Mouse (Mus musculus): ENCODE results near the gene Prdm15. TPM values are rescaled to one million over a fixed set of nuclear protein-coding genes. Genes with fewer than 3 reads are reported as not detected.

Gene Prdm15
- polyA plus RNA-seq, 1 experiment from 2014 or later: 10.4 TPM

DNA sequence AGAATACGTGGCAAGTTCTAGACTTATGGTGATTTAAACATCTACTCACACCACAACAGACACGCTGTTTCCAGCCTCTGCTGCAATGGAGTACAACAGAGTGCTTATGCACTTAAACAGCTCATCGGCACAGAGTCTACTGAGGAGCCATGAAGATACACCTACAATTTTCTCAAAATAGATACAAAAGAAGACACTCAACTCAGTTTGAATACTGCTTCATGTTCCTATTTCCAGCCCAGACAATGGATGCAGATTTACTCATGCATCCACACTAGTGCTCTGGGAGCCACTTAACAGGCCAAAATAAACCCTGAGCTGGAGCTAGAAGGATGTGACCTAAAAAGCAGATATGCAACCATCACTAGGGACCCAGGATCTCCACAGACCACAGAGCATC is 42.8 kb downstream of the Prdm15 start:
- H3K9me3 ChIP-seq: no peaks in the 10 kb centered on the region
- H3K4me1 ChIP-seq (replicated peaks): no peaks in the 10 kb centered on the region
- H3K4me2 ChIP-seq: no peak overlapping the region
- no peak overlapping the region for H3K4me3 ChIP-seq
- no peak for ATAC-seq (ENCODE audit: low FRiP score, low read depth)
- peaks cover 72% of the 10 kb centered on the region for H3K36me3 ChIP-seq
- no peak overlapping the region for H3K27ac ChIP-seq (replicated peaks)
- no peak overlapping the region for H3K9ac ChIP-seq
- no peaks in the 10 kb centered on the region for H3K27me3 ChIP-seq
- 95% methylated on average over 3 of the region's 3 CpGs for WGBS

DNA sequence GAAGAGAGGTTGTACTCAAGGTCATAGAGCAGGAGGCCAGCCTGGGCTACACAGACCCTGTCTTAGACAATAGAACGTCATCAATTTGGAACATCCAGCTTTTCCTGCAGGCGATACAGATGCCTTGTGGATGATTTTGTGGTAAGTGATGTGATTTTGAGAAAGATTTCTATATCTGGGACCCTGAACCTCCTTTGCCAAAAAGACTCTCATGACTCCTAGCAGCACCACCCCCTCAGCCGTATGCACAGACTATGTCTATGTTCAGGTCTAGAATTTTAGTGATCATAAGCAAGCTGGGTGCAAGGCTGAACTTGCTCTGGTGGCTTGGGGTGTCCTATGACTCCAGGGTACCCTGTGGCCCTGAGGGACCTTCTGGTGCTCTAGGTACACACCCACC is 46.0 kb downstream of the Prdm15 start:
- WGBS: 96% methylated on average over 3 of the region's 3 CpGs
- no peak overlapping the region for H3K9ac ChIP-seq

DNA sequence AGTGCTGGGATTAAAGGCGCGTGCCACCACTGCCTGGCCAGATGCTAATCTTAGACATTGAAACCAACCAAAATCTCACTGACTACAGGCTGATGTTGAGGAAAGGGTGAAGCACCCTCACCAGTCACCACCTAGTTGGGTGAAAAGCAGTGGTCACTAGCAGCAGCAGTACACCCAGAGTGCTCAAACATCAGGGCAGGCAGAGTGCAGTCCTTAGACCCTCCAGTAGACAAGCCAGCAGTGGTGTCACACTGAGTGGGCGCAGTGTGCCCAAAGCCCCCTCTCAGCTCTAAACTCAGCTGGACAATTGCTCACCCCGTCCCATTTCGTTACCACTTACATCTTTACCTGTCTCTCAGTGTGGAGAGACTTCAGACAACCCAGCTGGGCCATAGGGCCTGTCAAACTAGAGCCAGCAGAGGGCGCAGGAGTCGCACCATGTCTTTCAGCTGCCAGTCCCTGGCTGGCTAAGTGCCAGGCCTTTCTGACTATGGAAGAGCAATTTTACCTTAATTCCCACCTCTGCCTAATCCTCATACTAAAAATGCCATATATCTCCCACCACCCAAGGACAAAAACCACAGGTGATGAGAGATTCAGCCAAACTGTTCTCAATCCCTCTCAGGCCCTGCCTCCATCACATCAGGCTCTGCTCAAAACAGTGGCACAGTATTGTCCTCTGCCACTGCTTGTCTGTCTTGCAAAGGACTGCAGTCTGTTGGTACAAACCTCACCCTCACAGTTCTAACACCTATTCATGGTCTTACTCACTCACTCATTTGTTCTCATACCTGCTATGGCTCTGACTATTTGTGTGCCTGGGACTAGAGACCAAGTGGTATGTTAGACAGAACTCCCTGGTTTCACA is 46.7 kb downstream of the Prdm15 start:
- Histone ChIP-seq H3K4me1 (replicated peaks) (no peaks in the 10 kb centered on the region), H3K4me3 (no peak overlapping the region), H3K27ac (replicated peaks) (no peak overlapping the region), H3K27me3 (no peaks in the 10 kb centered on the region), H3K36me3 (peaks cover 66% of the 10 kb centered on the region), H3K4me2 (no peak overlapping the region), H3K9me3 (no peaks in the 10 kb centered on the region), H3K9ac (no peak overlapping the region)
- 74% methylated on average over 7 of the region's 7 CpGs for whole genome bisulfite sequencing
- peak; percentile 61; the same call in 1 of the 2 replicates for ATAC-seq (ENCODE audit: low FRiP score, low read depth)

More for the DNA sequence above, 46.0 kb downstream of the Prdm15 start:
- no peak for ATAC-seq (ENCODE audit: low FRiP score, low read depth)
- no peak overlapping the region for H3K4me2 ChIP-seq
- H3K4me1 ChIP-seq (replicated peaks): no peaks in the 10 kb centered on the region
- no peaks in the 10 kb centered on the region for H3K27me3 ChIP-seq
- no peak overlapping the region for H3K4me3 ChIP-seq
- peaks cover 71% of the 10 kb centered on the region for H3K36me3 ChIP-seq
- no peaks in the 10 kb centered on the region for H3K9me3 ChIP-seq
- H3K27ac ChIP-seq (replicated peaks): no peak overlapping the region

DNA sequence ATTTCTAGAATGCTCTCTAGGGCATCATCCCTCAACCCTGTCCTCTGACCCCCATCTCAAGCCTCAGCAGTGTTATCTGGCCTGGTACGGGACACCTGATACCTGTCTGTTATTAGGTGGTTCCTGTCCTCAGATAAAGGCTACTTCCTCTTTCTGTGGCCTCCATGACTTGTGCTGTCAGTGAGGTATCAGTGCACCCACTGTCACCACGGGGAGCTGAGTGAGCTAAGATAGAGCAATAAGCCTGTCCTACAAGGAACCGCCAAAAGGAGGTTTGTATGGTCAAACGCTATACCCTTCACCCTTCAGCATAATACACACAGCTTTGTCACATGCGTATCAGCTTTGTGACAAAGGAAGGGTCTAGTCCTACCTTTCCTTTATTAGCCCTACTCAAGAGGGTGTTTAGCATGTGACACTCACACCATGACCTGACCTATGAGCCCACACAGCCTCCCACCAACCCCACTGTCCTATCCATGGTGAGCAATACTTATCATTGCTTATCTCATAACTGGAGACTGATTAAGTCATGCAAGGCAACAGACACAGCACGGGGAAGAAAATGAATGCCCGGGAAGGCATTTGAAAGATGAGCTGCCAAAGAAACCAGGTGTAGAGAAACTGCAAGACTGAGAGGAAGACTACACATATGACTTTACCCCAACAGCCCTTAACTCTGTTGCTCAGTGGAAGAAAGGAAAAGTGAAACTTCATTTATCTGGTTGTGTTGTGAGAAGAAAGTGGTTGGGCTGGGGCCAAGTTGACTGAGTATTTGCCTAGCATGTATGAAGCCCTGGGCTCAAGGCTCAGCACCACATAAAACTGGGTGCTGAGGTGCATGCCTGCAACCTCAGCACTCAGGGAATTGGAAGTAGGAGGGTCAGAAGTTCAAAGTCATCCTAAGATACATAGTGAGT is 53.4 kb downstream of the Prdm15 start:
- Histone ChIP-seq H3K9me3 (no peaks in the 10 kb centered on the region), H3K4me1 (replicated peaks) (no peaks in the 10 kb centered on the region), H3K27ac (replicated peaks) (no peak overlapping the region), H3K36me3 (peaks cover 69% of the 10 kb centered on the region), H3K4me2 (no peak overlapping the region), H3K27me3 (no peaks in the 10 kb centered on the region), H3K4me3 (no peak overlapping the region), H3K9ac (no peak overlapping the region)
- no peak for ATAC-seq (ENCODE audit: low FRiP score, low read depth)
- WGBS: 95% methylated on average over 7 of the region's 7 CpGs

DNA sequence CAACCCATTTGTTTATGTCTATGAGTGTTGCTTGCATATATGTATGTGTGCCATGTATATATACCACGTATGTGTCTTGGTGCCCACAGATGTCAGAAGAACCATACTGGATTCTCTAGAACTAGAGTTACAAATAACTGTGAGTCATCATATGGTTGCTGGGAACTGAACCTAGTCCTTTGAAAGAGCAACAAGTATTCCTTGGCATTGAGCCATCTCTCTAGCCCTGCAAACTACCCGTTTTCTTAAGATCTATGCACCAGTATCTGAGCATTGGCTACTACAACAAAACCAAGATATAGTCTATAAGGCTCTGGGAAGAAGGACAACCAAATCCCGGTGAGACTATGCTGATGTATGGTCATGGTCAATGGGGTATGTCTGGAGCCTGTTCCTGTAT is 54.4 kb downstream of the Prdm15 start:
- H3K4me2 ChIP-seq: no peak overlapping the region
- no peaks in the 10 kb centered on the region for H3K4me1 ChIP-seq (replicated peaks)
- H3K27ac ChIP-seq (replicated peaks): no peak overlapping the region
- H3K36me3 ChIP-seq: peaks cover 74% of the 10 kb centered on the region
- no peaks in the 10 kb centered on the region for H3K9me3 ChIP-seq
- H3K4me3 ChIP-seq: no peak overlapping the region
- 92% methylated on average over 3 of the region's 3 CpGs for WGBS
- no peak for ATAC-seq (ENCODE audit: low FRiP score, low read depth)
- no peaks in the 10 kb centered on the region for H3K27me3 ChIP-seq
- H3K9ac ChIP-seq: no peak overlapping the region

DNA sequence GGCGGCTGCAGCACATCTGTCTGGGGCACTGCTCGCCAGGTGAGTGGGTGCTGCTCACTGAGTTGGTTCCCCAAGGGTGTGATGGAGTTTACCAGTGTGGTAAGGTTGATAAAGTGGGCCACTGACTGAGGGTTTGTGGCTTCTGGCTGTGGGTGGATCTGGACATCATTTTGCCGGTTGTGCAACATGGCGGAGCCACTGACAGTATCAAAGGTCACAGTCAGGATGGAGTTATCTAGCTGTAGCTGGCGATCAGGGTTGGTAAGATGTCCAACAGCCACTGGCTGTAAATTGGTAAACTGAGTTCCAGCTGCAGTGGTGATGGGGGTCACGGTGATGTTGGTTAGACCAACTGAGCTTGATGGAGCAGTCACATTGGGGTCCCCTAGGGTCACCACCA is 57.4 kb downstream of the Prdm15 start:
- 97% methylated on average over 6 of the region's 6 CpGs for WGBS
- H3K4me1 ChIP-seq (replicated peaks): no peaks in the 10 kb centered on the region
- H3K27me3 ChIP-seq: no peaks in the 10 kb centered on the region
- H3K9me3 ChIP-seq: no peaks in the 10 kb centered on the region
- H3K36me3 ChIP-seq: peaks cover 58% of the 10 kb centered on the region
- H3K4me3 ChIP-seq: no peak overlapping the region
- no peak overlapping the region for H3K4me2 ChIP-seq
- no peak overlapping the region for H3K27ac ChIP-seq (replicated peaks)
- no peak for ATAC-seq (ENCODE audit: low FRiP score, low read depth)
- H3K9ac ChIP-seq: no peak overlapping the region

DNA sequence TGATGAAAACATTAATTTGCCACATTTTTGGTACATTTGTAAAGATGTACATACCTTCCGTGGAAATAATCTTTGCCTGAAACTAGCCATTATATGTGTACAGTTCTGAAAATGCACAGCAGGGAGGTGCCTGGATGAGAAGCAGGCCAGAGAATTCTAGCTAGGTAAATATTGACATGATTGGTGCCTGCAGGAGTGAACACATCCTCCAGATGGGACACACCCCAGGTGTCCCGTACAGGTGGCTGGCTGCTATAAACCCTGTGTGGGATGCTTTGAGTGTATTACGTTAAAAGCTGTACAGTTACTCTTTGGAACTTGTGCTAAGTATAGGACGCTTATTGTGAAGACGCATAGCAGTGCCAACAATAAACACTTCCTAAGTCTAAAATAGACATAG is 68.6 kb downstream of the Prdm15 start:
- WGBS: 89% methylated on average over 5 of the region's 5 CpGs
- no peak for ATAC-seq (ENCODE audit: low FRiP score, low read depth)
- no peak overlapping the region for H3K4me2 ChIP-seq
- no peak overlapping the region for H3K4me3 ChIP-seq
- H3K9ac ChIP-seq: no peak overlapping the region
- no peaks in the 10 kb centered on the region for H3K36me3 ChIP-seq
- H3K27me3 ChIP-seq: no peaks in the 10 kb centered on the region
- no peaks in the 10 kb centered on the region for H3K4me1 ChIP-seq (replicated peaks)
- no peaks in the 10 kb centered on the region for H3K9me3 ChIP-seq
- H3K27ac ChIP-seq (replicated peaks): no peak overlapping the region

DNA sequence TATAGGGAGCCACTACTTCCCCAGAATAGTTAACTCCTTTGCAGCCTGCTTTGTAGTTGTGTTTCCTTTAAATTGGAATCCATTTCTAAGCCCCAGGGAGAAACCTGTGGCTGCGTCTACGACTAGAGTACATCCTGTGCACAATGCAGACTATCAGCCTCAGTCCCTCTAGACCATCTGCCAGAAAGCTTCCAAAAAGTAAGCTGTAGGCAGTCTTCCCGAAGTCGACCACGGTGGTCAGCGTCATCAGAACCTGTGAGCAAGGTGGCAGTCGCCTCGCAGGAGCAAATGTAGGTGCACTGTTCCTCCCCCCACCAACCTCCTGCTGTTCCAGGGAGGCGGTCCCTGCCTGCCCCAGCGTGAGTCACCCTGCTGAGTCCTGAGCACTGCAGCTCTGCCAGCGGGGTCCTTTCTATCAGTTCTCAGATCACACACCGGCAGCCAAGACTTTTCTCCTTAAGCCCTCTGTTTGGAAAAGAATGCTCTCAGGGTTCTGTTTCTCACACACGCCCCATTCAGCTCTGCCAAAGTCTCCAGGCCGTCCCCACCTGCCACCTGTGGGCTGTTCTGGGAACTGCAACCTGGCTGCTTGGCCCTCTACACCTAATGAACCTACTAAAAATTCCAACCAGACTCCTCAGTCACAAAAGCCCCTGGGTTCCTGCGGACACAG is 73.2 kb downstream of the Prdm15 start:
- Histone ChIP-seq H3K27ac (replicated peaks) (no peak overlapping the region), H3K4me3 (no peak overlapping the region), H3K27me3 (no peaks in the 10 kb centered on the region), H3K36me3 (no peaks in the 10 kb centered on the region), H3K4me1 (replicated peaks) (no peaks in the 10 kb centered on the region), H3K9me3 (no peaks in the 10 kb centered on the region), H3K4me2 (peak overlapping the region; percentile 46), H3K9ac (no peak overlapping the region)
- 29% methylated on average over 15 of the region's 15 CpGs for WGBS
- ATAC-seq (ENCODE audit: low FRiP score, low read depth): peak; percentile 68; the same call in 1 of the 2 replicates

DNA sequence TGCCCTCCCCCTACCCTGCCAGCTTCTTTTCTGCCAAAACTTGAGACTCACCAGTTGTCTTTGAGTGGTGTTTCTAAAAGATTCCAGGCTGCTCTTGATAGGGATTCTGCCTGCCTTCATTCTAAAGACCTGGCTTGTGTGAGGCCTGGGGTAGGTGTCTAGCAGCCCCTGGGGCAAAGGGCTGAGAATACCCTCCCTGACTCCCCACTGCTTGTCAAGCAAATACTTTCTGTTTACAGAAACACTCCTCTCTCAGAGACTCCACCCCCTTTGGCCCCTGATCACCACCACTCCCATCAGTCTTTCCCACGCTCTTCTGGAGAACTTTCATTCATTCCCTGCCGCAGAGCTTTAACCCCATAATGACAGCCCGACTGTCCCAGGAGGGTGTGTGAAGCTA is 85.1 kb downstream of the Prdm15 start:
- H3K9me3 ChIP-seq: no peaks in the 10 kb centered on the region
- ATAC-seq (ENCODE audit: low FRiP score, low read depth): no peak
- H3K27ac ChIP-seq (replicated peaks): no peak overlapping the region
- H3K27me3 ChIP-seq: peaks cover 50% of the 10 kb centered on the region
- H3K36me3 ChIP-seq: no peaks in the 10 kb centered on the region
- H3K4me3 ChIP-seq: no peak overlapping the region
- no peak overlapping the region for H3K4me2 ChIP-seq
- peaks cover 12% of the 10 kb centered on the region for H3K4me1 ChIP-seq (replicated peaks)
- WGBS: 31% methylated on average over 3 of the region's 3 CpGs
- H3K9ac ChIP-seq: no peak overlapping the region

DNA sequence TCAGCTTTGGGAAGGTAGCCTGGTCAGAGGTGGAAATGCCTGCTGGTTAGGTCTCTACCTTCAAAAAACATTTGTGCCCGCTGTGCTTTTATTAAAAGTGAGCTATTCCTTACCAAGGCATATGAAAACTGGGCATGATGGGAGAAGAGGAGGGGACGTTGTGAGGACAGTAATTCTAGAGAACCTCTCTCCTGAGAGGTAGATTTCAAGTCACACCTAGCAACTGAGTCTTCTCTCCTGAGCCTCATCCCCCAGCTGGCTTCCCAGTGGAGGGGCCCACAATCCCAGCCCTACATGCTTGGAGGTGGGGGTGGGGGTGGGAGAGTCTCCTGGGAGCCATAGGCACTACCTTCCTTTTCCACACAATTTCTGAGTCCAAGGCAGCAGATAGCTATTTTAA is 87.0 kb downstream of the Prdm15 start:
- Histone ChIP-seq H3K9me3 (no peaks in the 10 kb centered on the region), H3K4me2 (no peak overlapping the region), H3K27me3 (peaks cover 62% of the 10 kb centered on the region), H3K9ac (no peak overlapping the region), H3K27ac (replicated peaks) (no peak overlapping the region), H3K36me3 (no peaks in the 10 kb centered on the region), H3K4me1 (replicated peaks) (peaks cover 12% of the 10 kb centered on the region), H3K4me3 (no peak overlapping the region)
- WGBS: 69% methylated on average over 2 of the region's 2 CpGs
- ATAC-seq (ENCODE audit: low FRiP score, low read depth): no peak

DNA sequence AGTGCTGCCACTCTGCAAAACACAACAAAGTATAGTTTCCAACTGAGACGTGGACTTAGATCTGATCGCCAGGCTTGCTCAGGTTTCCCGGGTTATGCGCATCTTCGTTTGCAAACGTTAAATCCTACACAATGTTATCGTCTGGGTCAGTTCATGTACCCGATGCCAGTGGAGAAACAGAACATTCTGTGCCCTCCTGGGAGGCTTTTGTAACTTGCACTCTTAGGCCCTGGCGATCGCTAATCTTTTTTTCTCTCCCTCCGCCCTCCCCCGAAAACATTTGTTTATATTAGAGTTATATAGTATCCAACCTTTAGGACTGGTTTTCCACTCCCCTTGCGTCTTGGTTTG is 87.7 kb downstream of the Prdm15 start:
- Histone ChIP-seq H3K36me3 (no peaks in the 10 kb centered on the region), H3K4me2 (peak overlapping the region; percentile 63), H3K9ac (no peak overlapping the region), H3K4me1 (replicated peaks) (peaks cover 12% of the 10 kb centered on the region), H3K27me3 (peaks cover 62% of the 10 kb centered on the region), H3K4me3 (peak overlapping the region; percentile 38), H3K27ac (replicated peaks) (no peak overlapping the region), H3K9me3 (no peaks in the 10 kb centered on the region)
- 11% methylated on average over 13 of the region's 13 CpGs for WGBS
- no peak for ATAC-seq (ENCODE audit: low FRiP score, low read depth)
